Mouse (Mus musculus) adrenal gland, postnatal 4 days (tissue): ENCODE measurements around the gene Sort1. TPM values are rescaled to one million over a fixed set of nuclear protein-coding genes. Genes with fewer than 3 reads are reported as not detected.

Experiments used
- DNase-seq, 2 experiments: peaks; one replicate each; pipeline ENCODE4 v3.0.0; 2021 to 2022; ENCODE audit warnings: low spot score in 2 of 2, mixed read lengths in 2 of 2
- total RNA-seq, 2 experiments: library from RNA; stranded (reverse); gene quantifications; 2 replicates each; pipeline ENCODE4 v1.2.3; 2021

The Sort1 gene
- total RNA-seq, 2 experiments from 2014 or later, result 31.7 to 32.5 TPM

DNA sequence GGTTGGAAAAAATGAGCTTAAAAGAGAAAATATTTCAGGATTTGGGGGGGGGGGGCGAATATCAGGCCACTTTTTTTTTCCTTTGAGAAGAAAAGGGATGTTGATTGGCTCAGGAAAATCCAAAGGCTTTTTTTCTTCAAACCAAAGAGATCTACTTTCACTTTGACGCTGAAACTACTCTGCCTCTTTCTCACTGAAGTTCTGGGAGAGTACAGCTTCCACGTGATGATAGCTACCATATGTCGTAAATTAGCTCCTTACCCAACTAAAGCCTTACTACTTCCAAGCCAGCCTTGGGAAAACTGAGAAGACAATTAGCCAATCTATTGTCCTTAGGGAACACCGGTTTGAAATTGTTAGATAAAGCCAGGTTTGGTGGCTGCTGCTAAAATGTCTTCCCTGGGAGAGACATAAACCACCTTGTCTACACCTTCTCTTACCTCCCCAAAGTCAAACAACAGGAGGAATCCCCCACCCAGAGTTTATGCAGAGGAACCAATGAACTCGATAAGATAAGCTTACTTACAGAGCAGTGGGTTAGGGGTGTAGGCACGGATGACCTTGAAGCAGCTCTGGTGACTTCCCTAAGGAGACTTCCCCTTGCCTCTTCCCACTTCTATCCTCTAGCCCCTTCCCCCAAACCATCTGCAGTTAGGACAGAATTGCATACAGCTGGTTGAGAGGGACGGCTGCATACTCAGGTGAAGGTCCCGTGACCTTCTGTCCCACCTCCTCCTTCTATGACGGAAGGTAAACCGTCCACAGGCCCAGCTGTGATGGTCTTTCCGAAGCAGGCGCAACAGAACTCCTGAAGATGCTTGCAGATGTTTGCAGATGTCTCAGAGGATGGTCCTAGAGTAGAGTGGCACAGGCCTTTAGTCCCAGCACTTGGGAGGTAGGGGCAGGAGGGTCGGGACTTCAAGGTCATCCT is 98.3 kb downstream of the Sort1 start:
- no peak for DNase-seq

- DNase-seq, result peak; percentile 69 to 76
Measured at GRCm38 (mm10) chr3:108383485-108384354, 99.8 kb downstream of the Sort1 start, which contains the start of gene Psrc1. TSS of gene Psrc1 (plus strand) at chr3:108383839.

- no peak for DNase-seq
Measured at GRCm38 (mm10) chr3:108384425-108384824, 100.5 kb downstream of the Sort1 start.

DNA sequence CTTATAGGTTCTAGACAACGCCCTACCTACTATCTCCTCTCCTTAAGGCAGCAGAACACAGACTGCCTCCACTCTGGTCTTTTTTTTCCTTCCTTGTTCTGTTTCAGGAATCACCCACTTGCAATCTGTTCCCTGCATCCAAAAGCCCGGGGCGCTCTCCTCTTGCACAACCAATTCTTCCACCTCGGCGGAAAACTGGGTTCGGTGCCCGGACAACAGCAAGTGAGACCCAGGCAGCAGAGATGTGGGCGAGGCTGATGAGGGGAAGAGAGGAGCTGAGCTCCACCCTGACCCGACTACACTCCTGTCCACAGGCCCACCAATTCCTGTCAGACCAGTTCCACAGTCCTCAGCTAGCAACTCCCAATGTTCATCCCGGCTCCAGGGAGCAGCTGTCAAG is 102.3 kb downstream of the Sort1 start:
- no peak for DNase-seq

GRCm38 (mm10) chr3:108389111-108389545 is 105.2 kb downstream of the Sort1 start:
- peak; percentile 91 to 95 for DNase-seq

- no peak for DNase-seq
Measured at GRCm38 (mm10) chr3:108392299-108392698, 108.4 kb downstream of the Sort1 start.

- no peak for DNase-seq
Measured at GRCm38 (mm10) chr3:108392793-108393192, 108.9 kb downstream of the Sort1 start.

- no peak for DNase-seq
Measured at GRCm38 (mm10) chr3:108398281-108398680, 114.4 kb downstream of the Sort1 start.

DNA sequence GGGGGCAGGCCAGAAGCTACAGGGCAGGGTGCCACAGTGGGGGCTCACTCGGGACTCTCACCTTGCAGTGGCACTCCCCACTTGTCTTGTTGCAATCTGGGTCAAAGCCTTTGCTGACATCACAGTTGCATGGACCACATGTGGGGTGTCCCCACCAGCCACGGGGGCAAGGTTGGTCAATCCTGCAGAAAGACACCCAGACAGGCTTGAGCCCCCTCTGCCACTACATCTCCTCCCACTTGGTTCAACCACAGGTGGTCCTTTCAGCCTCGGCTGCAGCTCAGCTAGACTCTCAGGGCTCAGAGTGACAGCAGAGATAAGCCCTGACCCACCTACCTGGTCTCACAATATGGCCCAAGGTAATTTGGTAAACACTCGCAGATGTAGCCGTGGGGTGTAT is 116.6 kb downstream of the Sort1 start:
- DNase-seq, result no peak

- peak; percentile 68 to 85 for DNase-seq
Measured at GRCm38 (mm10) chr3:108401692-108402527, 118.0 kb downstream of the Sort1 start.

DNA sequence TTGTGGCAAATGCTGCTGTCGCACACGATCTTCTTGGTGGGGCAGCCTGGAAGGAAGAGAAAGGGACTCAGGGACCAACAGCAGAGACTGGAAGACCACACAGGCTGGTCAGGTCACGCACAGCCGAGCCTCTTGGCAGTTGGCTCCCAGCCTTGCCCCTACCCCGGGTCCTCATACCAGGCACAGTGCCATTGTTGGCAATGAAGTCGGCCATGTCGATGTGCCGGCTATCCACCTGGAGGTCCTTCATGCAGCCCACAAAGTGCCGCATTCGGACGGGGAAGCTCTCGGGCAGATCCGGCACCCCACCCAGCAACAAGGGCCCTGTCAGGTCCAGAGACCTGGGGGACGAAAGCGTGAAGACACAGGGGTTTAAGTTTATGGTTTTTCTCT is 118.6 kb downstream of the Sort1 start:
- no peak for DNase-seq

- DNase-seq, result no peak
Measured at GRCm38 (mm10) chr3:108405536-108406305, 121.8 kb downstream of the Sort1 start.

- DNase-seq, result no peak
Measured at GRCm38 (mm10) chr3:108406306-108406885, 122.5 kb downstream of the Sort1 start.

GRCm38 (mm10) chr3:108408517-108409008 is 124.7 kb downstream of the Sort1 start:
- no peak for DNase-seq

DNA sequence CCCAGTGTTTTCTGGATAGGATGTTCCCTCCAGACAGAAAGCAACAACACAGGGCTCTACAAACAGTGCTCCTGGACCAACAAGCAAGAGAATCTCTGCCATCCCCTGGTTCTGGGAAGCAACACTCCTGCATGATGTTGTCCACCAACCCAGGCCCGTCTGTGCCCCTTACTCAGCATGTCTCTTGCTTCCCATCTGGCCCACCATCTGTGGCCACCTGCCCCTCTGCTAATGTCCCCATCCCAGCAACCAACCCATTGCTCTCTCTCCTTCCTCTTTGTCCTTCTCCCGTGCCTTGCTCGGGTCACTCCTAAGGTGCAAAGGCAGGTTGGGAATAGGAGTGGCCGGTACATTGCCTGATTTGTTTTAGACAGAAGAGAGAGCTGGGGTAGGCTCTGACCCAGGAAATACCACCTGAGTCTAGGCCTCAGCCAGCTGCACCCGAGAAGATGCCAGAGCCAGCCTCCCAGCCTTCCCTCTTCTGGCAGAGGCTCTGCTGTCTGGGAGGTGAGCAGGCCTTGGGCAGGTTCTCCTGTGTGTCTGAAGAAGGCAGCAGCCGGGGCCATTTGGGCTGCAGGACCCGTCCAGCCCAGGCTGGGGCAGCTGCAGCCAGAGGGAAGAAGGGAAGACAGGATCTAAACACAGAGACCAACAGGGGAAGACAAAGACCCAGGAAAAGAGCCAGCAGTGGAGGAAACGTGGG is 125.9 kb downstream of the Sort1 start:
- no peak for DNase-seq

DNA sequence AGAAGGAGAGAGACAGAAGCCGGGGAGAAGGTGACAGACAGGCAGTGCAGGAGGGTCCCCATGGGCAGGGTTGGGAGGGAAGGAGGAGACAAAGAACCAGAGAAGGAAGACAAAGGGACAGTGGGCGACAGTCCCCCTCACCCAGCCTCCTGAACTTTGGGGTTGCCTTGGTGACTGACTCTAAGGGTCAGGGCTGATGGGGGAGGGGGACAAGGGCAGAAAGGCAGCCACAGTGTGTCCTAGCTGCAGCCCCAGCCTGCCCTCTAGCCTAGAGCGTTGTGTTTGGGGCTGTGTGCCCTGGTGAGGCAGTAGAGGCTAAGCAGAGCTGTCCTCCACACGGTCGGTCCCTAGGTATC is 126.5 kb downstream of the Sort1 start:
- no peak for DNase-seq
